Mouse (Mus musculus): ENCODE results near the gene Slc6a19. TPM values are rescaled to one million over a fixed set of nuclear protein-coding genes. Genes with fewer than 3 reads are reported as not detected.
"Not testable (repeated sequence)": the region's sequence is repeated elsewhere in the genome, so short reads cannot be mapped to it uniquely, and the experiment has no call there.

The Slc6a19 gene
- polyA plus RNA-seq, 1 experiment: 0.23 TPM

GRCm38 (mm10) chr13:73713204-73713603 is 8.5 kb upstream of the Slc6a19 start:
- no peaks in the 10 kb centered on the region for H3K4me1 ChIP-seq (ENCODE audit: control insufficient read depth, insufficient read depth, low read length)
- H3K27ac ChIP-seq (ENCODE audit: control insufficient read depth, insufficient read depth, low read depth, low read length): no peak overlapping the region
- no peaks in the 10 kb centered on the region for H3K36me3 ChIP-seq (ENCODE audit: control insufficient read depth, insufficient read depth, low read length)
- no peak overlapping the region for H3K4me3 ChIP-seq (ENCODE audit: control insufficient read depth, low read depth, low read length)
- no peaks in the 10 kb centered on the region for H3K27me3 ChIP-seq (ENCODE audit: control insufficient read depth, insufficient read depth, low read length)
- TF ChIP-seq CTCF (IDR thresholded peaks at IDR 0.05; ENCODE audit: control insufficient read depth, insufficient read depth, insufficient replicate concordance, low read depth, low read length) (no peak), POLR2A (IDR thresholded peaks at IDR 0.05; ENCODE audit: control insufficient read depth, low read depth, low read length) (no peak)

- TF ChIP-seq CTCF (IDR thresholded peaks at IDR 0.05; ENCODE audit: control insufficient read depth, insufficient read depth, insufficient replicate concordance, low read depth, low read length) (no peak), POLR2A (IDR thresholded peaks at IDR 0.05; ENCODE audit: control insufficient read depth, low read depth, low read length) (no peak)
- H3K27ac ChIP-seq (ENCODE audit: control insufficient read depth, insufficient read depth, low read depth, low read length): no peak overlapping the region
- H3K27me3 ChIP-seq (ENCODE audit: control insufficient read depth, insufficient read depth, low read length): no peaks in the 10 kb centered on the region
- no peak overlapping the region for H3K4me3 ChIP-seq (ENCODE audit: control insufficient read depth, low read depth, low read length)
- H3K36me3 ChIP-seq (ENCODE audit: control insufficient read depth, insufficient read depth, low read length): no peaks in the 10 kb centered on the region
- no peaks in the 10 kb centered on the region for H3K4me1 ChIP-seq (ENCODE audit: control insufficient read depth, insufficient read depth, low read length)
Observed at GRCm38 (mm10) chr13:73712228-73712627, 7.6 kb upstream of the Slc6a19 start.

GRCm38 (mm10) chr13:73711803-73712202 is 7.1 kb upstream of the Slc6a19 start:
- Histone ChIP-seq H3K27me3 (ENCODE audit: control insufficient read depth, insufficient read depth, low read length) (no peaks in the 10 kb centered on the region), H3K4me1 (ENCODE audit: control insufficient read depth, insufficient read depth, low read length) (no peaks in the 10 kb centered on the region), H3K36me3 (ENCODE audit: control insufficient read depth, insufficient read depth, low read length) (no peaks in the 10 kb centered on the region), H3K27ac (ENCODE audit: control insufficient read depth, insufficient read depth, low read depth, low read length) (no peak overlapping the region), H3K4me3 (ENCODE audit: control insufficient read depth, low read depth, low read length) (no peak overlapping the region)
- TF ChIP-seq POLR2A (IDR thresholded peaks at IDR 0.05; ENCODE audit: control insufficient read depth, low read depth, low read length) (no peak), CTCF (IDR thresholded peaks at IDR 0.05; ENCODE audit: control insufficient read depth, insufficient read depth, insufficient replicate concordance, low read depth, low read length) (no peak)

GRCm38 (mm10) chr13:73711221-73711620 is 6.6 kb upstream of the Slc6a19 start:
- H3K36me3 ChIP-seq (ENCODE audit: control insufficient read depth, insufficient read depth, low read length): no peaks in the 10 kb centered on the region
- no peaks in the 10 kb centered on the region for H3K27me3 ChIP-seq (ENCODE audit: control insufficient read depth, insufficient read depth, low read length)
- no peak overlapping the region for H3K27ac ChIP-seq (ENCODE audit: control insufficient read depth, insufficient read depth, low read depth, low read length)
- no peak overlapping the region for H3K4me3 ChIP-seq (ENCODE audit: control insufficient read depth, low read depth, low read length)
- H3K4me1 ChIP-seq (ENCODE audit: control insufficient read depth, insufficient read depth, low read length): no peaks in the 10 kb centered on the region
- no peak for TF ChIP-seq POLR2A (IDR thresholded peaks at IDR 0.05; ENCODE audit: control insufficient read depth, low read depth, low read length)
- no peak for TF ChIP-seq CTCF (IDR thresholded peaks at IDR 0.05; ENCODE audit: control insufficient read depth, insufficient read depth, insufficient replicate concordance, low read depth, low read length)

- no peak overlapping the region for H3K4me3 ChIP-seq (ENCODE audit: control insufficient read depth, low read depth, low read length)
- TF ChIP-seq CTCF (IDR thresholded peaks at IDR 0.05; ENCODE audit: control insufficient read depth, insufficient read depth, insufficient replicate concordance, low read depth, low read length) (no peak), POLR2A (IDR thresholded peaks at IDR 0.05; ENCODE audit: control insufficient read depth, low read depth, low read length) (no peak)
- no peaks in the 10 kb centered on the region for H3K4me1 ChIP-seq (ENCODE audit: control insufficient read depth, insufficient read depth, low read length)
- no peak overlapping the region for H3K27ac ChIP-seq (ENCODE audit: control insufficient read depth, insufficient read depth, low read depth, low read length)
- no peaks in the 10 kb centered on the region for H3K36me3 ChIP-seq (ENCODE audit: control insufficient read depth, insufficient read depth, low read length)
- no peaks in the 10 kb centered on the region for H3K27me3 ChIP-seq (ENCODE audit: control insufficient read depth, insufficient read depth, low read length)
Observed at GRCm38 (mm10) chr13:73709491-73709890, 4.8 kb upstream of the Slc6a19 start.

- H3K27ac ChIP-seq (ENCODE audit: control insufficient read depth, insufficient read depth, low read depth, low read length); H3K36me3 ChIP-seq (ENCODE audit: control insufficient read depth, insufficient read depth, low read length); H3K4me1 ChIP-seq (ENCODE audit: control insufficient read depth, insufficient read depth, low read length); H3K27me3 ChIP-seq (ENCODE audit: control insufficient read depth, insufficient read depth, low read length); H3K4me3 ChIP-seq (ENCODE audit: control insufficient read depth, low read depth, low read length): not testable (repeated sequence)
Observed at GRCm38 (mm10) chr13:73703486-73703885, 1.2 kb downstream of the Slc6a19 start.

- Histone ChIP-seq H3K27ac (ENCODE audit: control insufficient read depth, insufficient read depth, low read depth, low read length) (no peak overlapping the region), H3K36me3 (ENCODE audit: control insufficient read depth, insufficient read depth, low read length) (no peaks in the 10 kb centered on the region), H3K4me1 (ENCODE audit: control insufficient read depth, insufficient read depth, low read length) (no peaks in the 10 kb centered on the region), H3K27me3 (ENCODE audit: control insufficient read depth, insufficient read depth, low read length) (no peaks in the 10 kb centered on the region), H3K4me3 (ENCODE audit: control insufficient read depth, low read depth, low read length) (no peak overlapping the region)
- no peak for TF ChIP-seq CTCF (IDR thresholded peaks at IDR 0.05; ENCODE audit: control insufficient read depth, insufficient read depth, insufficient replicate concordance, low read depth, low read length)
- no peak for TF ChIP-seq POLR2A (IDR thresholded peaks at IDR 0.05; ENCODE audit: control insufficient read depth, low read depth, low read length)
Observed at GRCm38 (mm10) chr13:73702776-73703175, 1.9 kb downstream of the Slc6a19 start.

GRCm38 (mm10) chr13:73701161-73701883 is 3.3 kb downstream of the Slc6a19 start:
- Histone ChIP-seq H3K4me3 (ENCODE audit: control insufficient read depth, low read depth, low read length) (no peak overlapping the region), H3K36me3 (ENCODE audit: control insufficient read depth, insufficient read depth, low read length) (no peaks in the 10 kb centered on the region), H3K27me3 (ENCODE audit: control insufficient read depth, insufficient read depth, low read length) (no peaks in the 10 kb centered on the region), H3K4me1 (ENCODE audit: control insufficient read depth, insufficient read depth, low read length) (no peaks in the 10 kb centered on the region), H3K27ac (ENCODE audit: control insufficient read depth, insufficient read depth, low read depth, low read length) (no peak overlapping the region)
- TF ChIP-seq CTCF (IDR thresholded peaks at IDR 0.05; ENCODE audit: control insufficient read depth, insufficient read depth, insufficient replicate concordance, low read depth, low read length): no peak

Measured in testis, adult 2 months (tissue).